Mouse (Mus musculus) urinary bladder, postnatal 10 days (tissue): Measurements from ENCODE around the gene Eno1.
"Not testable (repeated sequence)": the region's sequence is repeated elsewhere in the genome, so short reads cannot be mapped to it uniquely, and the experiment has no call there.

Experiments used
- DNase-seq: peaks from one replicate; pipeline ENCODE4 v3.0.0; 2022; ENCODE audit warnings: low spot score

Gene Eno1

GRCm38 (mm10) chr4:150250549-150251422 is 14.3 kb downstream of the Eno1 start:
- no peak for DNase-seq

- DNase-seq = no peak
Measured at GRCm38 (mm10) chr4:150254416-150254815, 17.9 kb downstream of the Eno1 start.

GRCm38 (mm10) chr4:150255181-150255580 is 18.7 kb downstream of the Eno1 start:
- DNase-seq = no peak

- DNase-seq = peak; percentile 59
Measured at GRCm38 (mm10) chr4:150257252-150258204, 21.0 kb downstream of the Eno1 start.

GRCm38 (mm10) chr4:150258388-150258787 is 21.9 kb downstream of the Eno1 start:
- DNase-seq = no peak

GRCm38 (mm10) chr4:150259577-150259976 is 23.1 kb downstream of the Eno1 start:
- DNase-seq = no peak

- DNase-seq = no peak
Measured at GRCm38 (mm10) chr4:150260111-150260510, 23.6 kb downstream of the Eno1 start.

GRCm38 (mm10) chr4:150260745-150261144 is 24.2 kb downstream of the Eno1 start:
- no peak for DNase-seq

GRCm38 (mm10) chr4:150262301-150262700 is 25.8 kb downstream of the Eno1 start:
- no peak for DNase-seq

GRCm38 (mm10) chr4:150264903-150265302 is 28.4 kb downstream of the Eno1 start:
- DNase-seq = no peak

- no peak for DNase-seq
Measured at GRCm38 (mm10) chr4:150265471-150265870, 28.9 kb downstream of the Eno1 start.

GRCm38 (mm10) chr4:150266655-150267223 is 30.2 kb downstream of the Eno1 start:
- DNase-seq = no peak

GRCm38 (mm10) chr4:150268674-150269653 is 32.4 kb downstream of the Eno1 start:
- DNase-seq = no peak

- no peak for DNase-seq
Measured at GRCm38 (mm10) chr4:150269679-150270078, 33.2 kb downstream of the Eno1 start.

GRCm38 (mm10) chr4:150270718-150271117 is 34.2 kb downstream of the Eno1 start:
- not testable (repeated sequence) for DNase-seq

GRCm38 (mm10) chr4:150272725-150273124 is 36.2 kb downstream of the Eno1 start:
- no peak for DNase-seq

GRCm38 (mm10) chr4:150275531-150275930 is 39.0 kb downstream of the Eno1 start:
- DNase-seq = no peak

- not testable (repeated sequence) for DNase-seq
Measured at GRCm38 (mm10) chr4:150279336-150279735, 42.8 kb downstream of the Eno1 start.

- DNase-seq = no peak
Measured at GRCm38 (mm10) chr4:150280002-150280401, 43.5 kb downstream of the Eno1 start.

- no peak for DNase-seq
Measured at GRCm38 (mm10) chr4:150280459-150280858, 43.9 kb downstream of the Eno1 start.
